Mouse (Mus musculus) cerebellum, adult 2 months (tissue): ENCODE measurements at regions not wholly inside any gene's neighbourhood (a gene's known extent, or its start where the extent isn't known, plus 50 kb on each side); places are given as distances from the start of the nearest gene placed in this dataset.

ENCODE experiments used
- CTCF ChIP-seq: fragments of 200-500 bp; IDR thresholded peaks from 2 replicates; pipeline ENCODE4 v1.5.1; 2011; ENCODE audit warnings: low read depth, mild to moderate bottlenecking, control low read depth, low read length, moderate library complexity, borderline replicate concordance; ENCODE audit not compliant: insufficient read depth
- POLR2A ChIP-seq: fragments of 200-500 bp; IDR thresholded peaks from 2 replicates; pipeline ENCODE4 v1.6.1; 2011; ENCODE audit warnings: low read length, control low read depth, borderline replicate concordance; ENCODE audit not compliant: insufficient read depth

DNA sequence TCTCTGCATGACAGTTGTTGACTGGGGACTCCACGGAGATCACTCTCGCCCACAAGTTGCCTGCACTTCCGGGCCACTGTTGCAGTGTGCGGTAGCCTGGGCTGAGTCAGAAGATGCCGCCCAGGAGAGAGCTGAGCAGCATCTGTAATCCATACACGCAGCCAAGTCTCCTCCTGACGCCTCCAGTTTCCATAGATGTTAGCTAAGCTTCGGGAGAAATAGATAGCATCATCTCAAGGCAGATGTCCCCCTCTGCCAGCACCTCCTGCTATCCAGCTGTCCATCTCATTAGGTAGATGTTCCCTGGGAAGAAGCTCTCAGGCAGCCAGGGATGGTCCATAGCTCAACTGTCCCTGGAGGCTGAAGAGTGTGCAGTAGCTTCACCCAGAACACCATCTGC, 116.0 kb upstream of the Sfswap start:
- TF ChIP-seq CTCF (no peak), POLR2A (no peak)
